Mouse (Mus musculus): ENCODE data around the gene Rpl27.
"Not testable (repeated sequence)": the region's sequence is repeated elsewhere in the genome, so short reads cannot be mapped to it uniquely, and the experiment has no call there.

The Rpl27 gene

DNA sequence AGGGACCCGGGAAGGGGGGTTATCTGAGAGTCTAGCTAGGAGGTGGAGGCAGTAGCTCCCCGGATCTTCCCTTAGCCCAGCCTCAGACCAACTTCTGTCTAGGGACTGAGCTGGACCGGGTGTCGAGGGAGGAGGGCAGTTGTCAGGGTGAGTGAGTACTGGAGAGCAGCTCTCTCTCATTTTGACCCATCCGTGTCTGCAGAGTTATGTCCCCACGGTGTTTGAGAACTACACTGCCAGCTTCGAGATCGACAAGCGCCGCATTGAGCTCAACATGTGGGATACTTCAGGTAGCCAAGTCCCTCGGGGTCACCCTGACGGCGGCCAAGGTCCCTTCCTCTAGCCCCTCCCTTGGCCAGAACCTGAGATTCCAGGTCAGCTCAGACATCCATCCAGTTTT is 26.6 kb downstream of the Rpl27 start:
- DNase-seq (ENCODE audit: low read depth), result no peak

DNA sequence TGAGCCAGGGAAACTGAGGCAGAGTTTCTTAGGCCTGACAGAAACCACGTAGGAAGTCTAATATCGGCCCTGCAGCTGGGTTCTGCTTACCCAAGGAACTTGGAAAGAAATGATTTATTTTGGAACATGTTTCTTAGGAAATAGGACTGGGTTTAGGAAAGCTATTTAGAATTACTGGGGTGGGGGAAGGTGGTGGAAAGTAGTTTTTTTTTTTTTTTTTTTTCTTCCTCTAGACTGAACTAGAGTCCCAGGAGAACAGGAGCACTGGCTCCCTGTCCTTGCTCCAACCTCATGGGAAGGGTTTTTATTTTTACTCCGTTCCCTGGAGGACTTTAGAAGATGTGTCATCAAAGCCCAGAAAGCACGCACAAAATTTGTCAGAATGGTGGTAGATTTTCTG is 27.1 kb downstream of the Rpl27 start:
- no peak for DNase-seq (ENCODE audit: low read depth)

- DNase-seq (ENCODE audit: low read depth), result no peak
Measured at GRCm38 (mm10) chr11:101470206-101470605, 28.1 kb downstream of the Rpl27 start.

GRCm38 (mm10) chr11:101471926-101472325 is 29.8 kb downstream of the Rpl27 start:
- DNase-seq (ENCODE audit: low read depth), result no peak

GRCm38 (mm10) chr11:101472336-101472735 is 30.2 kb downstream of the Rpl27 start:
- DNase-seq (ENCODE audit: low read depth), result no peak

GRCm38 (mm10) chr11:101473686-101474085 is 31.6 kb downstream of the Rpl27 start:
- not testable (repeated sequence) for DNase-seq (ENCODE audit: low read depth)

DNA sequence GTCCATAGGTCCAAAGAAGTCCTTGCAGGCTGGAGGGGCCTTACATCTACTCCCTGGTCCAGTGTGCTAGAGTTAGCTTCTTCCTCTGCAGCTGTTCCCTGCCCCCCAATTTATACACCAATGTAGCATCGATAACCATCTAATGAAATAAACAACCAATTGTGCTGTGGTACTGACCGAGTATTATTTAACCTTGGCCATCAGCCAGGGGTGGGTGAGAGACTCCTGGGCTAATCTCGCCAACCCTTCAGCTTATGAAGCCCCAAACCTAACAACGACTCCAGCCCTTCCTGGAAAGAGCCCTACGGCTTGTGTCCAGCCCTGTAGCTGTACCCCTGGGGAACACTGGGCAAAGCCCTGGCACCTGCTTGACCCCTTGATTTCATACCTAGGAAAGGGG is 32.2 kb downstream of the Rpl27 start:
- no peak for DNase-seq (ENCODE audit: low read depth)

GRCm38 (mm10) chr11:101476361-101476760 is 34.3 kb downstream of the Rpl27 start:
- DNase-seq (ENCODE audit: low read depth), result not testable (repeated sequence)

- DNase-seq (ENCODE audit: low read depth), result no peak
Measured at GRCm38 (mm10) chr11:101477194-101477551, 35.1 kb downstream of the Rpl27 start.

- DNase-seq (ENCODE audit: low read depth), result no peak
Measured at GRCm38 (mm10) chr11:101477552-101478211, 35.6 kb downstream of the Rpl27 start.

GRCm38 (mm10) chr11:101479171-101479635 is 37.1 kb downstream of the Rpl27 start:
- DNase-seq (ENCODE audit: low read depth), result no peak

- DNase-seq (ENCODE audit: low read depth), result no peak
Measured at GRCm38 (mm10) chr11:101480912-101481311, 38.8 kb downstream of the Rpl27 start.

GRCm38 (mm10) chr11:101483804-101484203 is 41.7 kb downstream of the Rpl27 start:
- DNase-seq (ENCODE audit: low read depth), result no peak

DNA sequence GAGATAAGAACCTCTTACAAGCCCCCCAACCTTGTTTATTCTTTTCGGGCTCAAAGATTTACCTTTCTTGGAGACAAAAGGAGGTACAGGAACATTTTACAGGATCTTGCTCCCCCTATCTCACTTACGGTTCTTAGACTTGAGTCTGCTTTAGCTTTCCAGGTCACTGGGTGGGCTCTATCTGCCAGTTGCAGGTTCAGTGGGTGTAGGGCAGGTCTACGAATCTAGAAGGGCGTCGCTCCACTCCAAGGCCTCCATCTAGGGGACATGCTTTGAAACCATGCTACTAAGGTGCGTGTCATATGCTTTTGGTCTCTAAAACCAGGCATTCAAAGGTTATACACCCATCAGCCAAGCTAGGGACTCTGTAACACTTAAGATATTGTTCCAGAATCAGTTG is 42.1 kb downstream of the Rpl27 start:
- DNase-seq (ENCODE audit: low read depth), result peak; percentile 24

- DNase-seq (ENCODE audit: low read depth), result no peak
Measured at GRCm38 (mm10) chr11:101484814-101485213, 42.7 kb downstream of the Rpl27 start.

- DNase-seq (ENCODE audit: low read depth), result peak; percentile 37
Measured at GRCm38 (mm10) chr11:101485509-101486028, 43.5 kb downstream of the Rpl27 start.

DNA sequence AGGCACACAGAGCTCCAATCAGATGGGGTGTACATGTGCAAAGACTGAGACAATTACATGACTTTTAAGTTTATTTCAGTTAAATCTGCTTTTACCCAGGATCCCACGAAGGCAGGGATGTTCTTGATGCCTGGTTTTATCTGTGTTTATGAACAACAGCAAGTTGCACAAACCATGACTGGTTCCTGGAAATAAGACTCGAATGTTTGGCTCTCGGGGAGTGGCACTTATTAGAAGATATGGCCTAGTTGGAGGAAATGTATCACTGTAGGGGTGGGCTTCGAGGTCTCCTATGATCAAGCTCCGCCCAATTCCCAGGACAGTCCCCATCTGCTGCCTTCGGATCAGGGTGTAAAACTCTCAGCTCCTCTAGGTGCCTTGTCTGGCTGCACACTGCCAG is 44.0 kb downstream of the Rpl27 start:
- DNase-seq (ENCODE audit: low read depth), result no peak

Measured in c-Kit-positive CD71-negative TER-119-negative erythroid progenitor cells, embryonic 14.5 days (primary cell).